Mouse (Mus musculus): Measurements from ENCODE around the gene Pcdh8.

Pcdh8 gene

GRCm38 (mm10) chr14:79754157-79754556 lies 17.0 kb downstream of the Pcdh8 start:
- DNase-seq (ENCODE audit: low spot score in 2 of 2), result no peak

- no peak for DNase-seq (ENCODE audit: low spot score in 2 of 2)
Measured at GRCm38 (mm10) chr14:79753733-79754132, 17.4 kb downstream of the Pcdh8 start.

GRCm38 (mm10) chr14:79740515-79740914 lies 30.6 kb downstream of the Pcdh8 start:
- no peak for DNase-seq (ENCODE audit: low spot score in 2 of 2)

- no peak for DNase-seq (ENCODE audit: low spot score in 2 of 2)
Measured at GRCm38 (mm10) chr14:79738441-79738840, 32.7 kb downstream of the Pcdh8 start.

- peak; percentile 5 to 8 for DNase-seq (ENCODE audit: low spot score in 2 of 2)
Measured at GRCm38 (mm10) chr14:79737642-79738379, 33.3 kb downstream of the Pcdh8 start.

DNA sequence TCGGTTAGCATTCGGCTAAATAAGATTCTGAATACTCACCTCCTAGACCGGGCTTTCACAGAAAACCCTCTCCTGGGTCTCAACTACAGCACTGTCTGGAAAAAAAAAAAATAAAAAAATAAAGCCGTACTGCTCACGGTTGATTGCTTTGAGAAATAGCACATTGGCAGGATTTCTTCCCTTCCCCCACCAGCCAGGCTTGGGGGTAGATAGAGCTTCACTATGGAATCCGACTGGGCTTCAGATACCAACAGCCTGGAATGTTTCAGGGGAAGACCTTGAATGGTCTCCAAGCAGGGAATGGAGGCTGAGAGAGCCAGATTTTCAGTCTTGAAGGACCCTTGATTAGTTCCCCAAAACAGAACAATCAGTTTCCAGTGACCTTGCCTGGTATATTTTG lies 34.3 kb downstream of the Pcdh8 start:
- DNase-seq (ENCODE audit: low spot score in 2 of 2), result no peak

DNA sequence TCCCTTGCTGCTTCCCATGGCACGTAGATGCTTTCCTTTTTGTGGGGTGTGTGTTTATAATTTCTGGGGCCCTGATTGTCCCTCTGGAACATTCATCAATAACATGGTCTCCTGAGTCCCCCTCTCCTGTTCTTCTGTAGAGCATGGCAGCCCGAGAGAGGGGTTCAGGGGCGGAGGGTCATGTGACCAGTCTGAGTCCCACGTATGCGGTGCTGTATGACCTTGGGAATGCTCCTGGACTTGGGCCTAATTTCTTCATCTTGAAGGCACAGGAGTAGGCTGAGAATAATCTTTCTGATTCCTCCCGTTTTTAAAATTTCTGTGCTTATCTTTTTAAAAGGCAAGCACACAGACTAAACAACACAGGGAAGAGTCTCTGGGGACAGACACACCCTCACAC lies 37.6 kb downstream of the Pcdh8 start:
- DNase-seq (ENCODE audit: low spot score in 2 of 2), result no peak

DNA sequence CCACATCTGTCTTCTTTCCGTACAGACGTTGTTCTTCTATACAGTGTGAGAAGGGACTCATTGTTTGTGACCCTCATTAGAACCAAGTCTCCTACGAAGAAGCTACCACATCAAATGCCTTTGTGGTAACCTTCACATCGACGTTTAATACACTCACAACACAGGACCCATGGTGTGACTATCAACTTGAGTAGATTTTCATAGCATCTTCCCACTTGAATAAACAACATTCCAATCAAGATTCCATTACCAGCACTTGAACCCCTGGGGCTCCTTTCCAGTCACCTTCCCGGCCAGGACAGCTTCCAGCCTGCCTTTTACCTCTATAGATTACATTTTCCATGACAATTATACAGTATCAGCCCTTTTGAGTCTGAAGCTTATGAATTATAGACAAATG lies 42.3 kb downstream of the Pcdh8 start:
- no peak for DNase-seq (ENCODE audit: low spot score in 2 of 2)

GRCm38 (mm10) chr14:79724002-79724681 lies 47.0 kb downstream of the Pcdh8 start:
- no peak for DNase-seq (ENCODE audit: low spot score in 2 of 2)

GRCm38 (mm10) chr14:79722228-79722627 lies 48.9 kb downstream of the Pcdh8 start:
- no peak for DNase-seq (ENCODE audit: low spot score in 2 of 2)
